Mouse (Mus musculus) spleen, adult 2 months (tissue): Measurements from ENCODE around the gene Nox4. TPM values are rescaled to one million over a fixed set of nuclear protein-coding genes. Genes with fewer than 3 reads are reported as not detected.
"Not testable (repeated sequence)": the region's sequence is repeated elsewhere in the genome, so short reads cannot be mapped to it uniquely, and the experiment has no call there.

Experiments used
- DNase-seq, 2 experiments: peaks; one replicate each; pipeline versions ENCODE4 v3.0.0 to v3.0.0-alpha.2; 2012 to 2021; ENCODE audit warnings: low spot score in 2 of 2, low read depth in 1 of 2
- H3K27ac ChIP-seq: fragments of 200-500 bp; 2 replicates; pipeline ENCODE4 v1.5.1; 2012; ENCODE audit warnings: low read length, inconsistent platforms; ENCODE audit not compliant: insufficient read depth
- H3K27me3 ChIP-seq: fragments of 200-500 bp; 2 replicates; pipeline ENCODE4 v1.6.1; 2012; ENCODE audit warnings: mild to moderate bottlenecking, moderate library complexity, low read length, inconsistent platforms; ENCODE audit not compliant: control insufficient read depth, insufficient read depth
- H3K36me3 ChIP-seq: fragments of 200-500 bp; 2 replicates; pipeline ENCODE4 v1.6.1; 2012; ENCODE audit warnings: mild to moderate bottlenecking, low read length, inconsistent platforms; ENCODE audit not compliant: control insufficient read depth, insufficient read depth
- H3K4me1 ChIP-seq: fragments of 200-500 bp; 2 replicates; pipeline ENCODE4 v1.6.1; 2011; ENCODE audit warnings: inconsistent platforms; ENCODE audit not compliant: control insufficient read depth, insufficient read depth, insufficient read length
- H3K4me3 ChIP-seq: fragments of 200-500 bp; 2 replicates; pipeline ENCODE4 v1.5.1; 2011; ENCODE audit warnings: mild to moderate bottlenecking, inconsistent platforms; ENCODE audit not compliant: insufficient read depth, insufficient read length; ENCODE audit errors: extremely low read depth
- CTCF ChIP-seq: fragments of 200-500 bp; IDR thresholded peaks from 2 replicates; pipeline ENCODE4 v1.5.1; 2011; ENCODE audit warnings: mild to moderate bottlenecking, inconsistent platforms; ENCODE audit not compliant: insufficient read depth, insufficient read length, insufficient replicate concordance; ENCODE audit errors: extremely low read depth
- POLR2A ChIP-seq: fragments of 200-500 bp; IDR thresholded peaks from 2 replicates; pipeline ENCODE4 v1.6.1; 2011; ENCODE audit warnings: low read depth, low read length, inconsistent platforms
- WGBS: fragments of 180-500 bp; shearing (Covaris S2); methylation state at CpG from one replicate; pipeline ENCODE4 v1.1.7; 2018; 5-methylcytosine and 5-hydroxymethylcytosine counted together
- polyA plus RNA-seq: library from polyadenylated mRNA; depleted of rRNA; stranded (reverse); fragments of >200 nt; gene quantifications from 2 replicates; pipeline ENCODE4 v1.2.3, GENCODE M21; 2012; rRNA removed

The Nox4 gene
- polyA plus RNA-seq, 1 experiment, result 0.16 TPM

DNA sequence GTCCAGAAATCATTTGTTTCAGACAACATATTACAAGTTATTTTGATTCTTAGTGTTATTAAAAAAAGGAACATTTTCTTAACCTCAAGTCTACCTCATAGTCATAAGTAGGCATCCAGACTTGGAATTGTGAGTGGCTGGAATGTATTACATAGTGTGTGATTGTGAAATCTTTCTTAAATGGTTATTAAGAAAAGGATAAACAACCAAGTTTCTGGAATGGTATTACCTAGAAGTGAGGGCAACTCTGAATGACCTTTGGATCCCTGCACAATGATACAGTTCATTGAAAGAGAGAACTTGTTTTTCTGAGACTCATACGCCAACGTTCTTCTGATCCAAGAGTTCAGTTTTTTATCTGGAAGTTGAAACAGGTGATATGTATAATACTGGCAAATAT lies 125.4 kb downstream of the Nox4 start:
- H3K36me3 ChIP-seq, result no peaks in the 10 kb centered on the region
- no peaks in the 10 kb centered on the region for H3K4me1 ChIP-seq
- no peak for TF ChIP-seq CTCF
- TF ChIP-seq POLR2A, result no peak
- 89% methylated on average over 2 of the region's 2 CpGs for WGBS
- H3K27ac ChIP-seq, result no peak overlapping the region
- DNase-seq, result no peak
- H3K4me3 ChIP-seq, result no peak overlapping the region
- H3K27me3 ChIP-seq, result no peaks in the 10 kb centered on the region

DNA sequence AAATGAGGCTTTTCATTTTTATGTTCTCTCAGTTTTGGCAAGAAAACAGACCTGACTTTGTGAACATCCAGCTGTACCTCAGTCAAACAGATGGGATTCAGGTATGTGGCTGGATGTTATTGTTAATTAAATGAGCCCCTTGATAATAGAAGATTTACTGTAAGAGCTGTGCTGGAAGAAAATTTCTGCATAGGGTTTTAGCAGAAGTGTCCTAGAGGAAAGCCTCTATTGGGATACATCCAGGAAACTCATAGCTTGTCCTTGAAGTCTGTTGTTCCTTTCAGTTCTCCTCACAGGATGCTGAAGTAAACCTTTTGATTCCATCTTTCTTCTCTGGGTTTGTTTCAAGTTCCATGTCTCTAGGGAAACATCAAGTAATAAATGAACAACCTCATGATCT lies 128.4 kb downstream of the Nox4 start:
- DNase-seq, result no peak
- Histone ChIP-seq H3K4me1 (no peaks in the 10 kb centered on the region), H3K27ac (no peak overlapping the region), H3K27me3 (no peaks in the 10 kb centered on the region), H3K36me3 (no peaks in the 10 kb centered on the region), H3K4me3 (no peak overlapping the region)
- TF ChIP-seq CTCF (no peak), POLR2A (no peak)

DNA sequence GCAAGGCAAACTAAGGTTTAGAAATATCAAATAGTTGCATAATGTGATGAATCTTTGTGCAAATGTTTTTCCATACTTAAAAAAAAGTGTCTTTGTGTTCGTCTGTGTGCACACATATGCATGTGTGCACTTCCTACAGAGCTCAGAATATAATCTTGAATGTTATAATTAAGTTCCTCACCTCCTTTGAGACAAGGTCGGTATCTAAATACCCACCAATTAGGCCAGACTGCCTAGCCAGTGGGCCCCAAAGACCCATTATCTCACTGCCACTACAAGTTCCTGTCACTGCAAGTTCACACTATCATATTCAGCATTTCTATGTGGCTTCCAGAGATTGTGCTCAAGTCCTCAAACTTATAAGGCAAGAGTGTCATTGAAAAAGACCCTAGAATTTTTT lies 129.0 kb downstream of the Nox4 start:
- no peak overlapping the region for H3K4me3 ChIP-seq
- TF ChIP-seq POLR2A, result no peak
- no peaks in the 10 kb centered on the region for H3K27me3 ChIP-seq
- H3K36me3 ChIP-seq, result no peaks in the 10 kb centered on the region
- WGBS, result 62% methylated on average over 2 of the region's 2 CpGs
- no peak overlapping the region for H3K27ac ChIP-seq
- DNase-seq, result no peak
- H3K4me1 ChIP-seq, result no peaks in the 10 kb centered on the region

DNA sequence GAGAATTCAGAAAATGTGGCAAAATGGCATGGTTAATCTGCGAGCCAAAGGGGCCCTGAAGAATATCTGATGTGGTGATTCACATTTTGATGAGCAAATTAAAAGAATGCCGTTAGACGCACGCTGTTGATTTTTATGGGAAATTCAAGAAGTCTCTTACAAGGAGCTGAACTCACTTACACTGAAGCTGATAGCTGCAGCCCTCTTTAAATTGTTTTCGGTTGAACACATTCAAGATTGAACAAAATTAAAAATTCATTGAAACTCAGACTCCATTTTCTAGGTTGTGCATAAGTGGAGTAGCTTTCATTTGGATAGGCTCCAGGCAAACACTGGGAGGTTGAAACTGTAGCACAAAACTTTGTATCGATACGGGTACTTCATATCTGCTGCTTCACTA lies 151.1 kb downstream of the Nox4 start:
- Histone ChIP-seq H3K4me1 (no peaks in the 10 kb centered on the region), H3K27me3 (no peaks in the 10 kb centered on the region), H3K36me3 (no peaks in the 10 kb centered on the region), H3K27ac (no peak overlapping the region), H3K4me3 (no peak overlapping the region)
- DNase-seq, result no peak
- WGBS, result 91% methylated on average over 7 of the region's 7 CpGs
- TF ChIP-seq POLR2A, result no peak
- TF ChIP-seq CTCF, result no peak

DNA sequence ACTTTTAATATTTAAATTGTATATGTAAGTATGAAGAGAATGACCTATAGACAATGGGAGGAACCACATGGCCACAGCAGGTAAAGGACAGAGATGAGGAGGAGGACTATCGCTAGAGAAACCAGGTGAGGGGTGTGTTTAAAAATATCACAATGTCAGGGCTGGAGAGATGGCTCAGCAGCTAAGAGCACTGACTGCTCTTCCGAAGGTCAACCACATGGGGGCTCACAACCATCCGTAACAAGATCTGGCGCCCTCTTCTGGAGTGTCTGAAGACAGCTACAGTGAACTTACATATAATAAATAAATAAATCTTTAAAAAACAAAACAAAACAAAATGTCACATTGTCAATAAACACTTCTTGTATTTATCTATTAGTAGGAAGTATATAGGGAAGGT lies 165.5 kb downstream of the Nox4 start:
- not testable (repeated sequence) for H3K27ac ChIP-seq, H3K4me3 ChIP-seq, H3K4me1 ChIP-seq, H3K27me3 ChIP-seq, H3K36me3 ChIP-seq, DNase-seq
- 5% methylated on average over 4 of the region's 4 CpGs for WGBS

DNA sequence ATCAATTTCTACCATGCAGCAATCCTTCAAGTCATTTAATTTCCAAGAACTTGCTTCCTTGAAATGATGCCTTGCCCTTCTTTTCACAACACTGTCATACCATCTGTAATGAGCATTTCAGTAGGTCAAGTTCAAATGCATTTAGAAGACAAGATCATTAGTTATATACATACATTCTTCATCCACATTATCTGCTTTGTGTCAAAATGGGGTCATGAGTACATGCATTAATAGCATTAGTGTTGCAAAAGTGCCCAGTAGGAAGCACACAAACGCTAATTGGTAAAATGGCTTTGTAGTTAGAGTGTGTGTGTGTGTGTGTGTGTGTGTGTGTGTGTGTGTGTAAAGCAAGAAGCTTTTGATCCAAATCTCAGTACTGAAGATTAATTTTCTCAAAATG lies 167.4 kb downstream of the Nox4 start:
- Histone ChIP-seq H3K27me3 (no peaks in the 10 kb centered on the region), H3K27ac (no peak overlapping the region), H3K4me3 (no peak overlapping the region), H3K36me3 (no peaks in the 10 kb centered on the region), H3K4me1 (no peaks in the 10 kb centered on the region)
- 67% methylated on average over 1 of the region's 1 CpGs for WGBS
- TF ChIP-seq CTCF, result no peak
- TF ChIP-seq POLR2A, result no peak
- DNase-seq, result no peak

Other genes starting within 250 kb of the Nox4 start
- not detected in 2 replicates for gene Vmn2r79, start 250.0 kb upstream of the Nox4 start, polyA plus RNA-seq
- gene Tyr, start 247.4 kb downstream of the Nox4 start, polyA plus RNA-seq, result 0.07 TPM in 1 of 2 replicates, not detected in the other